Mouse (Mus musculus) cerebellum, postnatal 25 days (tissue): ENCODE results near the gene Ubxn11.
A peak's percentile ranks its signal among the peaks of the same experiment; 100 is the strongest.

Experiments
- DNase-seq, 2 experiments: peaks; one replicate each; pipeline ENCODE4 v3.0.0; 2021; ENCODE audit warnings: mixed read lengths in 2 of 2

The Ubxn11 gene

GRCm38 (mm10) chr4:134091225-134091529 is 11.2 kb upstream of the Ubxn11 start:
- no peak for DNase-seq

- peak; percentile 36 to 60 for DNase-seq
Observed at GRCm38 (mm10) chr4:134092382-134093288, 9.7 kb upstream of the Ubxn11 start.

GRCm38 (mm10) chr4:134094004-134094564 is 8.3 kb upstream of the Ubxn11 start:
- no peak for DNase-seq

- no peak for DNase-seq
Observed at GRCm38 (mm10) chr4:134094923-134095547, 7.3 kb upstream of the Ubxn11 start, which contains the start of gene Cd52. Gene Cd52, minus strand, starts transcription at chr4:134095082.

GRCm38 (mm10) chr4:134096120-134096519 is 6.2 kb upstream of the Ubxn11 start:
- DNase-seq, result no peak

- DNase-seq, result no peak
Observed at GRCm38 (mm10) chr4:134097015-134097608, 5.3 kb upstream of the Ubxn11 start.

- no peak for DNase-seq
Observed at GRCm38 (mm10) chr4:134098628-134099027, 3.7 kb upstream of the Ubxn11 start.

- no peak for DNase-seq
Observed at GRCm38 (mm10) chr4:134100245-134100644, 2.1 kb upstream of the Ubxn11 start.

GRCm38 (mm10) chr4:134102742-134103119 is 361 bp downstream of the Ubxn11 start:
- DNase-seq, result no peak

- no peak for DNase-seq
Observed at GRCm38 (mm10) chr4:134106105-134106504, 3.7 kb downstream of the Ubxn11 start.

GRCm38 (mm10) chr4:134107730-134108129 is 5.4 kb downstream of the Ubxn11 start:
- DNase-seq, result no peak

- DNase-seq, result no peak
Observed at GRCm38 (mm10) chr4:134108196-134108595, 5.8 kb downstream of the Ubxn11 start.

- DNase-seq, result no peak
Observed at GRCm38 (mm10) chr4:134110653-134111052, 8.3 kb downstream of the Ubxn11 start.

GRCm38 (mm10) chr4:134112403-134112802 is 10.0 kb downstream of the Ubxn11 start:
- DNase-seq, result no peak

- no peak for DNase-seq
Observed at GRCm38 (mm10) chr4:134113356-134113994, 11.1 kb downstream of the Ubxn11 start.

- no peak for DNase-seq
Observed at GRCm38 (mm10) chr4:134114038-134114437, 11.7 kb downstream of the Ubxn11 start.

GRCm38 (mm10) chr4:134115215-134116144 is 13.1 kb downstream of the Ubxn11 start:
- DNase-seq, result no peak

GRCm38 (mm10) chr4:134116501-134116900 is 14.1 kb downstream of the Ubxn11 start:
- DNase-seq, result no peak

GRCm38 (mm10) chr4:134117012-134117411 is 14.6 kb downstream of the Ubxn11 start:
- no peak for DNase-seq

GRCm38 (mm10) chr4:134118126-134118800 is 15.9 kb downstream of the Ubxn11 start:
- DNase-seq, result no peak

- no peak for DNase-seq
Observed at GRCm38 (mm10) chr4:134119042-134119441, 16.7 kb downstream of the Ubxn11 start.
